Mouse (Mus musculus) spleen, adult 2 months (tissue): ENCODE measurements around the gene AC134908.4.

Source experiments
- CTCF ChIP-seq: fragments of 200-500 bp; IDR thresholded peaks from 2 replicates; pipeline ENCODE4 v1.5.1; 2011; ENCODE audit warnings: mild to moderate bottlenecking, inconsistent platforms; ENCODE audit not compliant: insufficient read depth, insufficient read length, insufficient replicate concordance; ENCODE audit errors: extremely low read depth
- POLR2A ChIP-seq: fragments of 200-500 bp; IDR thresholded peaks from 2 replicates; pipeline ENCODE4 v1.6.1; 2011; ENCODE audit warnings: low read depth, low read length, inconsistent platforms

GRCm38 (mm10) chr17:25769331-25769730 lies 26.1 kb downstream of the AC134908.4 start:
- TF ChIP-seq CTCF (no peak), POLR2A (no peak)
